Mouse (Mus musculus): ENCODE measurements at regions not wholly inside any gene's neighbourhood (a gene's known extent, or its start where the extent isn't known, plus 50 kb on each side); places are given as distances from the start of the nearest gene placed in this dataset.
"Not testable (repeated sequence)": the region's sequence is repeated elsewhere in the genome, so short reads cannot be mapped to it uniquely, and the experiment has no call there.

DNA sequence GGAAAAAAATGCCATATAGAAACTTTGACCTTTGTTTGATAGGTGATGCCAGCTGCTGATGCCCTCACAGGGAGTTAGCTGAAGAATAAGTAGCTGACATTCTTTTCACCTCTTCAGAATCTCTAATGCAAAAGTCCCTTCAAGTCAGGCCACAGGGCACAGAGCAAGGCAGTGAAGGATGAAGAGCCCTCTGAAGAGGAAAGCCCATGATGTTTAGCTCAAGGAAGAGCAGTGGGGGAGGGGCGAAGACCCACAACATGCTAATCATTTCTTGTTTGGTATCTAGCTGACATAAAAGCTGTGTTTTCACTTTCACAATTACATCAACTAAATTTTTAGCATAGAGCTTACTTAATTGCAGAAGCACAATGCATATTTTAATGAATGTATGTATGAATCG, 1108.4 kb downstream of the Trim52 start:
- peak; percentile 28 for DNase-seq (ENCODE audit: low spot score)

DNA sequence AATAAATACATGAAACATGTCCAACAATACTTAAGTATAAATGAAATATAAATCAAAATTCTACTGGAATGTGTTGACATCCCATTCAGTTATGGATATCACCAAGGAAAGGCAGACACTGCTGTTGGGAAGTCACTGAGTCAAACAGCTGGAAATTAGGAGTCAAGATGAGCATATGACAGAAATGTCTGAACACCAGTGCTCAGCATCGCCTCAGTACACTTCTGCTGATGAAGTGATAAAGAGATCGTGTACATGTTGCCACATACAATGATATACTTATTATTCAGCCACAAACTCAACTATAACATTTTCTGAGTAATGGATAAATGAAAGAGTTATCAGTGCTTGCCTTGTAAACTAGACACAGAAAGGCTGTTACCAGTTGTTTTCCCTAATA, 1158.2 kb downstream of the Trim52 start:
- DNase-seq (ENCODE audit: low spot score), result no peak

DNA sequence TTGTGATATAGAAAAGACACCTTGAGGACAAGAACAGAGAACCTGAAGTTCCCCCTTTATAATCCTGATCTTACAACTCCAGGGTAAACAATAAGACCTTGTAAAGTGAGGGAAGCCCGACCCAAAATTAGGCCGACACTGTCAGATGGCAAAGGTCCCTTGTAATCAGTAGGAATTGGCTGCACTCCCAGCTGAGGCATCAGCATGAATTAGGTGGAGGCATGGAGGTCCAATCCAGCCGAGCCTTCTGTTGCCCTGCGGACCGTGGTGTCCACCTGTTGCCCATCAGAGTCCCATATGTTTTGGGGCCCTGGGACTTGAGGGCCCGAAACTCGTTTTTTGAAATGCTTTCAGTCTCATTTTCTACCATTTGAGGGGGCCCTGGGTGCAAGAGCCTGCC, 1174.3 kb downstream of the Trim52 start:
- not testable (repeated sequence) for DNase-seq (ENCODE audit: low spot score)

DNA sequence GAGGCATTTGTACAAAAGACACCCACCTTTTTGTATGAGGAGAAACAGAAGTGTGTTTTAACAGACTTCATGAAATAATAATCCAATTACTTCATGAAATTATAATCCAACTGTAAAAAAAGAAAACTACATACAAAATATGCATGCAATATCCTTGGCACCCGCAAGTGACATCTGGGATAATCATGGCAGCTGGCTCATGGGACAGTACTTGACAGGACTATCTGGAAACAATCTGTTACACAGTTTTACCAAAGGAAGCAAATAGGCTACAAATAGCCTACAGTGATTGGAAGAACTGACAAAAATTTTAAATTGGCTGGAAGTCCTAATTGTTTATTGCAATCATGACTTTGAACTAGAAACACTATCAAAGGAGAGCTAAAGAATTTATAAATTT, 1223.3 kb downstream of the Trim52 start:
- DNase-seq (ENCODE audit: low spot score), result no peak

DNA sequence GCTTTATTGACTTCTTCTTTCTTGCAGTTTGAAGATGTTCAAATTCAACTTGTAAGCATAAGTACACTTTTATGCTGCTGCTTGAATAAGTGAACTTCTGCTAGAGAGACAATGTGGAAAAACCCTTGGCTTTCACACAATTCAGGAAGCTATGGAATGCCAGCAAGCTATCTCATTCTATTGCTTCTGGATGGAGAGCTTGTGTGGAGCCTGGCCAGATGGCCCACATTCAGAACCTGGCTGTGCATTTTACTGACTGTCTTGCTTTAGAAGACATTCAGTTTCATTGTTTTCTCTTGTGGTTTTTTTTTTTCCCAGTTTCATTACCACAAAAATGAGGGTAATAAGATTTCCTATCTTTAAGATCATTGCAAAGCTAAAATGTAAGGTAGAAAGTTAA, 1234.2 kb downstream of the Trim52 start:
- DNase-seq (ENCODE audit: low spot score), result no peak

DNA sequence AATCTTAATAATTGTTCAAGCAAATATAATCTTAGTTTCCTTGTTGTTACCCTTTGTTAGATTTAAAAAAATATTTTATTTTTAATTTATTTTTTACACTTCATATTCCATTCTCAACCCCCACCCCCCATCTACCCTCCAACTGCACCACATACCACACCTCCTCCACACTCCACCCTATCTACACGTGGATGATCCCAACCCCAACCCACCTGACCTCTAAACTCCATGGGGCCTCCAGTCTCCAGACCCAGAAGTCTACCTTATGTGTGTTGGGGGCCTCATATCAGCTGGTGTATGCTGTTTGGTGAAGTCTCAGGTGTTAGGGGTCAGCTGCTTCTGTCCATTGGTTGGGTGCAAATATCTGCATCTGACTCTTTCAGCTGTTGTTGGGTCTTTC, 1256.8 kb downstream of the Trim52 start:
- DNase-seq (ENCODE audit: low spot score), result no peak

Measured in retina, embryonic 14.5 days (tissue).